Mouse (Mus musculus) bone marrow, adult 2 months (tissue): Measurements from ENCODE around the gene 4931406C07Rik.

Source experiments
- CTCF ChIP-seq: fragments of 200-500 bp; IDR thresholded peaks from 2 replicates; pipeline ENCODE4 v1.5.1; 2011; ENCODE audit warnings: low read length, control low read depth; ENCODE audit not compliant: control insufficient read depth, insufficient read depth
- POLR2A ChIP-seq: fragments of 200-500 bp; IDR thresholded peaks from 2 replicates; pipeline ENCODE4 v1.6.1; 2011; ENCODE audit warnings: low read depth, mild to moderate bottlenecking, control low read depth, low read length, borderline replicate concordance; ENCODE audit not compliant: control insufficient read depth

- no peak for TF ChIP-seq CTCF
- TF ChIP-seq POLR2A = no peak
Measured at GRCm38 (mm10) chr9:15318170-15318742, 12.0 kb upstream of the 4931406C07Rik start.
